9 mouse cellular contexts compared by ENCODE assay signal in the genomic region with DNA sequence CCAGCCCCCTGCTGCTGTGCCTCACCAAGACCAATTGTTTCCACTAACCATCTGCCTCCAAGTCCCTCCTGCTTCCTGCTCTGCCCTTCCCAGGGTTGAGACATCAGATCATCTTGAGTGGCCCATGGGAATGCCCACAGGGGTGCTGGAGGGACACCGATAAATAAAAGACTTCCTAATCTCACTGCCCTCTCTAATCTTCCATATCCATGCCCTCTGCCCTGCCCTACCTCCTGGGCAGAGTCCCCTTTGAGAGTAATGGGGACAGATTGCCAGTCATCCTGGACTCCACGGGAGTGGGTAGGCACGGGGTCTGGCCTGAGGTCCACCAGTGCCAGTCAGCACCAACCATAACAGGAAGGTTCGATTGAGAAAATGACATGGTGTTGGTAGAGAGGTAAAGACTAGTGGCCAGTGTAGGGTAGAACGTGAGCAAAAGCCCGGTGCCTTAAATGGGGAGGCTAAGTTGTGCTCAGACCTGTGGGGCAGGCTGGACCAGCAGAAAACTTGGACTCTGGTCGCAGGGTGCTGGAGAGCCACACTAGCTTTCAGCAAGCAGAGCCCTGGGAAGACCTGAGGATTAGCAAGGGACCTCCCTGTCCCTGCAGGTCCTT. TPM values are rescaled to one million over a fixed set of nuclear protein-coding genes. Genes with fewer than 3 reads are reported as not detected.
DNase-seq lines count a peak whose midpoint lies in the region; ATAC-seq lines count a peak whose summit lies in the region.
"Had no signal": no experiment of that assay in that cellular context is flagged by ENCODE, and none has a peak within 500 bp of the region (broad histone marks: within the 10 kb centered on the region; RNA-seq: fewer than 3 reads in every experiment).

No protein-coding gene starts in this region.

- H3K4me2 ChIP-seq in kidney, embryonic 15.5 days, result peak overlapping the region; percentile 76
- H3K4me2 ChIP-seq in forebrain, embryonic 12.5 days, result peak overlapping the region; percentile 62
- H3K4me2 ChIP-seq in liver, embryonic 11.5 days, result peak overlapping the region; percentile 75
- H3K4me2 ChIP-seq in neural tube, embryonic 15.5 days, result peak overlapping the region; percentile 63

- ATAC-seq in kidney, embryonic 15.5 days (replicated peaks; ENCODE audit: low FRiP score), result no peak
- ATAC-seq in forebrain, embryonic 12.5 days (ENCODE audit: low FRiP score), result no peak
- 0 out of 2 replicates have a peak, but pooled peaks have one; percentile 15 for ATAC-seq in liver, embryonic 11.5 days (replicated peaks; ENCODE audit: low FRiP score)
- ATAC-seq in neural tube, embryonic 15.5 days (ENCODE audit: low FRiP score), result no peak

- peaks cover 37% of the 10 kb centered on the region for H3K27me3 ChIP-seq in kidney, embryonic 15.5 days
- H3K27me3 ChIP-seq in forebrain, embryonic 12.5 days, result peaks cover 43% of the 10 kb centered on the region
- H3K27me3 ChIP-seq in liver, embryonic 11.5 days (replicated peaks; ENCODE audit: control insufficient read depth, insufficient read depth, low read length), result peaks cover 36% of the 10 kb centered on the region
- peaks cover 20% of the 10 kb centered on the region for H3K27me3 ChIP-seq in neural tube, embryonic 15.5 days (replicated peaks)

- no peak for DNase-seq in kidney, postnatal 14 days
- DNase-seq in liver, embryonic 11.5 days (ENCODE audit: low spot score), result no peak
- no peak for DNase-seq in right cerebral cortex, adult 2 months (ENCODE audit: low spot score in 2 of 2)
- DNase-seq in left cerebral cortex, adult 8-10 months (ENCODE audit: low spot score in 2 of 2), result no peak
- DNase-seq in cerebellum, postnatal 36 days, result no peak

- H3K4me3 ChIP-seq in kidney, embryonic 15.5 days (replicated peaks), result peak overlapping the region; percentile 38; the same call in 1 of the 2 replicates
- no peak overlapping the region for H3K4me3 ChIP-seq in forebrain, embryonic 12.5 days (replicated peaks)
- peak overlapping the region; percentile 42 for H3K4me3 ChIP-seq in liver, embryonic 11.5 days (ENCODE audit: low read depth, low read length)
- peak overlapping the region; percentile 34 for H3K4me3 ChIP-seq in neural tube, embryonic 15.5 days (replicated peaks)

- H3K9ac ChIP-seq in kidney, embryonic 15.5 days, result no peak overlapping the region
- no peak overlapping the region for H3K9ac ChIP-seq in forebrain, embryonic 12.5 days
- H3K9ac ChIP-seq in liver, embryonic 11.5 days (ENCODE audit: low read depth, low read length), result no peak overlapping the region
- H3K9ac ChIP-seq in neural tube, embryonic 15.5 days (replicated peaks), result no peak overlapping the region

- no peak overlapping the region for H3K27ac ChIP-seq in kidney, embryonic 15.5 days
- H3K27ac ChIP-seq in forebrain, embryonic 12.5 days, result no peak overlapping the region
- H3K27ac ChIP-seq in liver, embryonic 11.5 days (ENCODE audit: low read depth, low read length), result no peak overlapping the region
- no peak overlapping the region for H3K27ac ChIP-seq in neural tube, embryonic 15.5 days (replicated peaks)
- H3K27ac ChIP-seq: gastrocnemius, adult 2 months had no signal

- H3K36me3 ChIP-seq in kidney, embryonic 15.5 days, result no peaks in the 10 kb centered on the region
- H3K36me3 ChIP-seq in forebrain, embryonic 12.5 days (replicated peaks), result no peaks in the 10 kb centered on the region
- H3K36me3 ChIP-seq in liver, embryonic 11.5 days (ENCODE audit: control insufficient read depth, insufficient read depth, low read length), result no peaks in the 10 kb centered on the region
- H3K36me3 ChIP-seq in neural tube, embryonic 15.5 days, result no peaks in the 10 kb centered on the region

- peaks cover 19% of the 10 kb centered on the region for H3K4me1 ChIP-seq in kidney, embryonic 15.5 days
- H3K4me1 ChIP-seq in forebrain, embryonic 12.5 days, result peaks cover 31% of the 10 kb centered on the region
- peaks cover 12% of the 10 kb centered on the region for H3K4me1 ChIP-seq in liver, embryonic 11.5 days (replicated peaks; ENCODE audit: control insufficient read depth, insufficient read depth, low read length)
- peaks cover 12% of the 10 kb centered on the region for H3K4me1 ChIP-seq in neural tube, embryonic 15.5 days

- 45% methylated on average over 7 of the region's 7 CpGs for WGBS in kidney, embryonic 15.5 days
- WGBS in forebrain, embryonic 12.5 days, result 38% methylated on average over 7 of the region's 7 CpGs
- 36% methylated on average over 7 of the region's 7 CpGs for WGBS in liver, embryonic 11.5 days
- 42% methylated on average over 7 of the region's 7 CpGs for WGBS in neural tube, embryonic 15.5 days

- no peaks in the 10 kb centered on the region for H3K9me3 ChIP-seq in kidney, embryonic 15.5 days (replicated peaks)
- no peaks in the 10 kb centered on the region for H3K9me3 ChIP-seq in forebrain, embryonic 12.5 days
- no peaks in the 10 kb centered on the region for H3K9me3 ChIP-seq in liver, embryonic 11.5 days (ENCODE audit: control insufficient read depth, low read length)
- no peaks in the 10 kb centered on the region for H3K9me3 ChIP-seq in neural tube, embryonic 15.5 days (replicated peaks)

RNA-seq across cellular contexts. Expression of a gene that starts 0.5 kb away (rescaled TPM):
- polyA plus RNA-seq in kidney, embryonic 15.5 days (2015; fragmentation: Nextera tagmentation; extraction: Ambion mirVana), result 0.10 TPM in 1 of 2 replicates, not detected in the other
- polyA plus RNA-seq in forebrain, embryonic 12.5 days (2016; fragmentation: Nextera tagmentation; extraction: Ambion mirVana), result 0.24 and 0.29 TPM in 2 replicates
- polyA plus RNA-seq in liver, embryonic 11.5 days (2014; fragmentation: Nextera tagmentation; extraction: Ambion mirVana), result 0.16 and 0.56 TPM in 2 replicates
- 0.66 and 0.90 TPM in 2 replicates for polyA plus RNA-seq in neural tube, embryonic 15.5 days (2015; fragmentation: Nextera tagmentation; extraction: Ambion mirVana)
- total RNA-seq in left cerebral cortex, adult 8-10 months (2022), result under 1 TPM; 0.37 to 0.98 (median 0.64) TPM
- total RNA-seq: gastrocnemius, adult 2 months had no signal

RNA-seq across cellular contexts. Expression of a gene that starts 12.1 kb away (rescaled TPM):
- polyA plus RNA-seq in kidney, embryonic 15.5 days (2015; fragmentation: Nextera tagmentation; extraction: Ambion mirVana), result 0.44 and 0.45 TPM in 2 replicates
- 0.90 and 2.4 TPM in 2 replicates for polyA plus RNA-seq in forebrain, embryonic 12.5 days (2016; fragmentation: Nextera tagmentation; extraction: Ambion mirVana)
- polyA plus RNA-seq in liver, embryonic 11.5 days (2014; fragmentation: Nextera tagmentation; extraction: Ambion mirVana), result 0.12 and 0.73 TPM in 2 replicates
- 4.6 and 6.7 TPM in 2 replicates for polyA plus RNA-seq in neural tube, embryonic 15.5 days (2015; fragmentation: Nextera tagmentation; extraction: Ambion mirVana)
- total RNA-seq in left cerebral cortex, adult 8-10 months (2022), result 1 to 10 TPM; 3.1 to 5.3 (median 5.0) TPM
- total RNA-seq: gastrocnemius, adult 2 months had no signal

RNA-seq across cellular contexts. Expression of a gene that starts 19.8 kb away (rescaled TPM):
- polyA plus RNA-seq in kidney, embryonic 15.5 days (2015; fragmentation: Nextera tagmentation; extraction: Ambion mirVana), result 78.8 and 84.2 TPM in 2 replicates
- 81.3 and 86.4 TPM in 2 replicates for polyA plus RNA-seq in forebrain, embryonic 12.5 days (2016; fragmentation: Nextera tagmentation; extraction: Ambion mirVana)
- polyA plus RNA-seq in liver, embryonic 11.5 days (2014; fragmentation: Nextera tagmentation; extraction: Ambion mirVana), result 56.5 and 58.8 TPM in 2 replicates
- 17.8 and 23.4 TPM in 2 replicates for polyA plus RNA-seq in neural tube, embryonic 15.5 days (2015; fragmentation: Nextera tagmentation; extraction: Ambion mirVana)
- total RNA-seq in left cerebral cortex, adult 8-10 months (2022), result 1 to 10 TPM; 2.7 to 4.3 (median 4.1) TPM
- total RNA-seq: gastrocnemius, adult 2 months had no signal

RNA-seq across cellular contexts. Expression of a gene that starts 27.5 kb away (rescaled TPM):
- polyA plus RNA-seq in kidney, embryonic 15.5 days (2015; fragmentation: Nextera tagmentation; extraction: Ambion mirVana), result 0.10 TPM in 1 of 2 replicates, not detected in the other
- 3.9 and 4.7 TPM in 2 replicates for polyA plus RNA-seq in forebrain, embryonic 12.5 days (2016; fragmentation: Nextera tagmentation; extraction: Ambion mirVana)
- not detected in 2 replicates for polyA plus RNA-seq in liver, embryonic 11.5 days (2014; fragmentation: Nextera tagmentation; extraction: Ambion mirVana)
- 13.0 and 18.4 TPM in 2 replicates for polyA plus RNA-seq in neural tube, embryonic 15.5 days (2015; fragmentation: Nextera tagmentation; extraction: Ambion mirVana)
- total RNA-seq in left cerebral cortex, adult 8-10 months (2022), result 100 to 1,000 TPM; 104 to 114 (median 110) TPM
- total RNA-seq: gastrocnemius, adult 2 months had no signal

RNA-seq across cellular contexts. Expression of a gene that starts 50.0 kb away (rescaled TPM):
- 13.6 and 14.0 TPM in 2 replicates for polyA plus RNA-seq in kidney, embryonic 15.5 days (2015; fragmentation: Nextera tagmentation; extraction: Ambion mirVana)
- 223 and 233 TPM in 2 replicates for polyA plus RNA-seq in forebrain, embryonic 12.5 days (2016; fragmentation: Nextera tagmentation; extraction: Ambion mirVana)
- 7.1 and 7.4 TPM in 2 replicates for polyA plus RNA-seq in liver, embryonic 11.5 days (2014; fragmentation: Nextera tagmentation; extraction: Ambion mirVana)
- 338 and 367 TPM in 2 replicates for polyA plus RNA-seq in neural tube, embryonic 15.5 days (2015; fragmentation: Nextera tagmentation; extraction: Ambion mirVana)
- total RNA-seq in left cerebral cortex, adult 8-10 months (2022), result 100 to 1,000 TPM; 491 to 572 (median 530) TPM
